14 mouse cellular contexts compared by ENCODE assay signal in the genomic region with DNA sequence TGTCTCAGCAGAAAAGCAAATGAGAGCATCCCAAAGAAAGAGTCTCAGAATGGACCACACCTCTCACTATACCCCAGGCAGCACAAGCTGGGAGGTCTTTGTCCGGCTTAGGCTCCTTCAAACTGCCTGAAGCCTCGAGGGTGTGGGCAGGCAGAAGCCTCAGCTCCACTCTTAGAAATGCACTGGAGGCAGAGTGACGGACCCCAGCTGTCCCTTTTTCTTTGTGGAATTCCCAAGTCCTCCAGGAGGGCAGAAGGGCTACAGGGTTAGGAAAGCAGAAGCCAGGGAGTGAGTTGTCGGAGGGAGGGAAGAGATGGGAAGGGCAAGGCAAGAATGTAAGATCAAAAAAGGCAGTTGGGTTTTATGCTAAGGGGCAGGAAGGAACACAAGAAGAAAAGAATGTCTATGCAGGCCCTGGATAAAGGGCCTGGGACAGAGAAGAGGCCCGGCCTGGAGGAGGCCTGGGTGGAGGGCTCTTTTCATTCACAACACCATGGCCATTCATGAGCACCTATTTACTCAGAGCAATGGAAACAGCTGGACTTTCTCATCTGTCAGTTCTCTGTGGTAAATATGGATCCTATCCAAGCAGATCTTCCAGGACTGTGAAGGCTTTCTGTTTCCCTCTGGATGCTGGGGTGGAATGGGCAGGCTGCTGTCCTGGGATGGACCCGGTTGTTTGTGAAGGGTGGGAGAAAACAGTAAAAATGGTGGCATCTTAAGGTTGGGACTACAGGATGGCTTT. TPM values are rescaled to one million over a fixed set of nuclear protein-coding genes. Genes with fewer than 3 reads are reported as not detected.
A peak's percentile ranks its signal among the peaks of the same experiment; 100 is the strongest.
DNase-seq lines count a peak whose midpoint lies in the region; ATAC-seq and TF ChIP-seq lines count a peak whose summit lies in the region.
"Had no signal": no experiment of that assay in that cellular context is flagged by ENCODE, and none has a peak within 500 bp of the region (broad histone marks: within the 10 kb centered on the region; RNA-seq: fewer than 3 reads in every experiment).

No protein-coding gene starts in this region.

- no peaks in the 10 kb centered on the region for H3K36me3 ChIP-seq in hindbrain, embryonic 10.5 days
- H3K36me3 ChIP-seq in hindbrain, embryonic 13.5 days = no peaks in the 10 kb centered on the region
- H3K36me3 ChIP-seq in small intestine, adult 2 months (ENCODE audit: control insufficient read depth, insufficient read depth, low read length) = no peaks in the 10 kb centered on the region
- no peaks in the 10 kb centered on the region for H3K36me3 ChIP-seq in midbrain, embryonic 11.5 days (ENCODE audit: control insufficient read depth, insufficient read depth, low read length)
- H3K36me3 ChIP-seq: heart, embryonic 12.5 days; liver, embryonic 13.5 days had no signal

- H3K27ac ChIP-seq in hindbrain, embryonic 10.5 days = peak overlapping the region; percentile 59
- no peak overlapping the region for H3K27ac ChIP-seq in hindbrain, embryonic 13.5 days
- H3K27ac ChIP-seq in small intestine, adult 2 months (ENCODE audit: insufficient read depth, low read depth, low read length) = peak overlapping the region; percentile 13; the same call in 1 of the 2 replicates
- H3K27ac ChIP-seq in midbrain, embryonic 11.5 days (ENCODE audit: low read depth, low read length) = no peak overlapping the region
- H3K27ac ChIP-seq: liver, embryonic 13.5 days had no signal

- peak; percentile 27 for DNase-seq in hindbrain, embryonic 10.5 days (ENCODE audit: low spot score)
- DNase-seq in brain, adult 2 months (ENCODE audit: low read depth, low spot score) = peak; percentile 16
- DNase-seq in kidney, postnatal 14 days = peak; percentile 71
- no peak for DNase-seq in midbrain, embryonic 11.5 days (ENCODE audit: low spot score, missing footprints)
- no peak for DNase-seq in adrenal gland, adult 8-10 months
- DNase-seq in spleen, postnatal 36 days (ENCODE audit: low spot score in 2 of 2) = no peak
- DNase-seq: cerebellum, postnatal 25 days; liver, embryonic 13.5 days; spleen, adult 18-20 months; thymus, postnatal 14 days had no signal

- H3K9ac ChIP-seq in hindbrain, embryonic 13.5 days = no peak overlapping the region
- no peak overlapping the region for H3K9ac ChIP-seq in midbrain, embryonic 11.5 days (ENCODE audit: low read length)
- H3K9ac ChIP-seq: heart, embryonic 12.5 days; liver, embryonic 13.5 days had no signal

- H3K4me1 ChIP-seq in hindbrain, embryonic 10.5 days (replicated peaks) = peaks cover 29% of the 10 kb centered on the region
- H3K4me1 ChIP-seq in hindbrain, embryonic 13.5 days (replicated peaks) = 0 out of 2 replicates have a peak, but pooled peaks cover 2% of the 10 kb centered on the region
- peaks cover 3% of the 10 kb centered on the region; the same call in 1 of the 2 replicates for H3K4me1 ChIP-seq in small intestine, adult 2 months (ENCODE audit: control insufficient read depth, insufficient read depth, insufficient read length, low read length)
- peaks cover 2% of the 10 kb centered on the region; the same call in 1 of the 2 replicates for H3K4me1 ChIP-seq in midbrain, embryonic 11.5 days (ENCODE audit: control insufficient read depth, insufficient read depth, low read length)
- H3K4me1 ChIP-seq: liver, embryonic 13.5 days had no signal

- no peak overlapping the region for H3K4me3 ChIP-seq in hindbrain, embryonic 10.5 days
- H3K4me3 ChIP-seq in hindbrain, embryonic 13.5 days = no peak overlapping the region
- H3K4me3 ChIP-seq in small intestine, adult 2 months (ENCODE audit: low read depth, low read length) = no peak overlapping the region
- H3K4me3 ChIP-seq in midbrain, embryonic 11.5 days (ENCODE audit: low read depth, low read length) = no peak overlapping the region
- H3K4me3 ChIP-seq: heart, embryonic 12.5 days; liver, embryonic 13.5 days had no signal

- H3K9me3 ChIP-seq in hindbrain, embryonic 10.5 days = no peaks in the 10 kb centered on the region
- no peaks in the 10 kb centered on the region for H3K9me3 ChIP-seq in hindbrain, embryonic 13.5 days
- H3K9me3 ChIP-seq in midbrain, embryonic 11.5 days (ENCODE audit: control insufficient read depth, low read length) = no peaks in the 10 kb centered on the region
- H3K9me3 ChIP-seq: heart, embryonic 12.5 days; liver, embryonic 13.5 days had no signal

- H3K4me2 ChIP-seq in hindbrain, embryonic 13.5 days = no peak overlapping the region
- no peak overlapping the region for H3K4me2 ChIP-seq in midbrain, embryonic 11.5 days
- H3K4me2 ChIP-seq: heart, embryonic 12.5 days; liver, embryonic 13.5 days had no signal

- no peak for ATAC-seq in hindbrain, embryonic 13.5 days (ENCODE audit: low FRiP score)
- ATAC-seq in midbrain, embryonic 11.5 days (ENCODE audit: low FRiP score) = no peak

- no peak for TF ChIP-seq POLR2A in small intestine, adult 2 months (IDR thresholded peaks at IDR 0.05; ENCODE audit: low read depth, low read length)

- H3K27me3 ChIP-seq in hindbrain, embryonic 10.5 days (ENCODE audit: insufficient read depth, poor library complexity, severe bottlenecking) = 0 out of 2 replicates have a peak, but pooled peaks cover 2% of the 10 kb centered on the region
- H3K27me3 ChIP-seq in hindbrain, embryonic 13.5 days = no peaks in the 10 kb centered on the region
- no peaks in the 10 kb centered on the region for H3K27me3 ChIP-seq in small intestine, adult 2 months (ENCODE audit: control insufficient read depth, insufficient read depth, low read length)
- no peaks in the 10 kb centered on the region for H3K27me3 ChIP-seq in midbrain, embryonic 11.5 days (ENCODE audit: control insufficient read depth, insufficient read depth, low read length)
- H3K27me3 ChIP-seq: CH12.LX; liver, embryonic 13.5 days had no signal

- no peak for TF ChIP-seq CTCF in small intestine, adult 2 months (IDR thresholded peaks at IDR 0.05; ENCODE audit: extremely low read depth, insufficient read length, insufficient replicate concordance, low read depth, low read length)

- 23% methylated on average over 6 of the region's 6 CpGs for WGBS in hindbrain, embryonic 10.5 days
- 31% methylated on average over 6 of the region's 6 CpGs for whole genome bisulfite sequencing in hindbrain, embryonic 13.5 days
- WGBS in small intestine, adult 2 months = 73% methylated on average over 6 of the region's 6 CpGs
- 33% methylated on average over 6 of the region's 6 CpGs for WGBS in midbrain, embryonic 11.5 days

RNA-seq across cellular contexts. Expression of a gene that starts 29.6 kb away (rescaled TPM):
- polyA plus RNA-seq in hindbrain, embryonic 10.5 days (2016; fragmentation: Nextera tagmentation; extraction: Ambion mirVana) = 0.57 and 0.81 TPM in 2 replicates
- polyA plus RNA-seq in hindbrain, embryonic 13.5 days (2015; fragmentation: Nextera tagmentation; extraction: Ambion mirVana) = 2.0 and 2.4 TPM in 2 replicates
- polyA plus RNA-seq in small intestine, adult 2 months (2012; rRNA removed) = 1.5 and 3.3 TPM in 2 replicates
- polyA plus RNA-seq in midbrain, embryonic 11.5 days (2014; fragmentation: Nextera tagmentation; extraction: Ambion mirVana) = 0.79 and 0.83 TPM in 2 replicates
- total RNA-seq in adrenal gland, adult 8-10 months (2022) = 1 to 10 TPM in 2 of 4 experiments, under 1 TPM in 2; 0.42 to 1.1 (median 0.86) TPM
- total RNA-seq: CH12.LX had no signal
- polyA plus RNA-seq: liver, embryonic 13.5 days had no signal

RNA-seq across cellular contexts. Expression of a gene that starts 55.2 kb away (rescaled TPM):
- 48.0 and 53.4 TPM in 2 replicates for polyA plus RNA-seq in hindbrain, embryonic 10.5 days (2016; fragmentation: Nextera tagmentation; extraction: Ambion mirVana)
- polyA plus RNA-seq in hindbrain, embryonic 13.5 days (2015; fragmentation: Nextera tagmentation; extraction: Ambion mirVana) = 24.6 and 25.3 TPM in 2 replicates
- polyA plus RNA-seq in small intestine, adult 2 months (2012; rRNA removed) = 2.8 and 5.0 TPM in 2 replicates
- 56.1 and 62.7 TPM in 2 replicates for polyA plus RNA-seq in midbrain, embryonic 11.5 days (2014; fragmentation: Nextera tagmentation; extraction: Ambion mirVana)
- 10 to 100 TPM; 14.6 to 22.2 (median 19.4) TPM for total RNA-seq in adrenal gland, adult 8-10 months (2022)

Comparison
In these comparisons a context has a peak if more than half of its experiments do, and no peak if none do; other contexts are left out.
1. H3K27ac ChIP-seq: peak in hindbrain, embryonic 10.5 days (single experiment) and small intestine, adult 2 months (single experiment); none in hindbrain, embryonic 13.5 days (single experiment) and midbrain, embryonic 11.5 days (single experiment).
2. DNase-seq: peak in hindbrain, embryonic 10.5 days (single experiment), brain, adult 2 months (single experiment) and kidney, postnatal 14 days (single experiment); none in midbrain, embryonic 11.5 days (single experiment), adrenal gland, adult 8-10 months (single experiment) and spleen, postnatal 36 days (0 of 2).